Mouse (Mus musculus) forebrain, embryonic 10.5 days (tissue): Measurements from ENCODE around the gene Rbm42. TPM values are rescaled to one million over a fixed set of nuclear protein-coding genes. Genes with fewer than 3 reads are reported as not detected.

ENCODE experiments used
- DNase-seq: peaks from one replicate; pipeline ENCODE4 v3.0.0-alpha.2; 2017; ENCODE audit warnings: low spot score; ENCODE audit errors: extremely low spot score
- H3K27ac ChIP-seq: fragments of 300-500 bp; sonication (generic); 2 replicates; pipeline ENCODE4 v1.5.1; 2016; ENCODE audit warnings: mild to moderate bottlenecking
- H3K27me3 ChIP-seq: fragments of 300-500 bp; sonication (generic); 2 replicates; pipeline ENCODE4 v1.6.1; 2016; ENCODE audit warnings: mild to moderate bottlenecking; ENCODE audit not compliant: poor library complexity, severe bottlenecking
- H3K36me3 ChIP-seq: fragments of 300-500 bp; sonication (generic); replicated peaks from 2 replicates; pipeline ENCODE4 v1.6.1; 2016; ENCODE audit warnings: mild to moderate bottlenecking, moderate library complexity
- H3K4me1 ChIP-seq: fragments of 300-500 bp; sonication (generic); 2 replicates; pipeline ENCODE4 v1.6.1; 2016
- H3K4me3 ChIP-seq: fragments of 300-500 bp; sonication (generic); 2 replicates; pipeline ENCODE4 v1.5.1; 2016; ENCODE audit warnings: mild to moderate bottlenecking, moderate library complexity
- H3K9me3 ChIP-seq: fragments of 300-500 bp; sonication (generic); 2 replicates; pipeline ENCODE4 v1.6.1; 2016; ENCODE audit warnings: mild to moderate bottlenecking, moderate library complexity
- WGBS: fragments of 180-500 bp; shearing (Covaris S2); methylation state at CpG from one replicate; pipeline ENCODE4 v1.1.7; 2016; 5-methylcytosine and 5-hydroxymethylcytosine counted together
- polyA plus RNA-seq: library from polyadenylated mRNA; unstranded; fragments of >200 nt; fragmentation: Nextera tagmentation; extraction: Ambion mirVana; gene quantifications from 2 replicates; pipeline ENCODE4 v1.2.1, GENCODE M21; 2016

The Rbm42 gene
- polyA plus RNA-seq, result 119 and 129 TPM in 2 replicates

DNA sequence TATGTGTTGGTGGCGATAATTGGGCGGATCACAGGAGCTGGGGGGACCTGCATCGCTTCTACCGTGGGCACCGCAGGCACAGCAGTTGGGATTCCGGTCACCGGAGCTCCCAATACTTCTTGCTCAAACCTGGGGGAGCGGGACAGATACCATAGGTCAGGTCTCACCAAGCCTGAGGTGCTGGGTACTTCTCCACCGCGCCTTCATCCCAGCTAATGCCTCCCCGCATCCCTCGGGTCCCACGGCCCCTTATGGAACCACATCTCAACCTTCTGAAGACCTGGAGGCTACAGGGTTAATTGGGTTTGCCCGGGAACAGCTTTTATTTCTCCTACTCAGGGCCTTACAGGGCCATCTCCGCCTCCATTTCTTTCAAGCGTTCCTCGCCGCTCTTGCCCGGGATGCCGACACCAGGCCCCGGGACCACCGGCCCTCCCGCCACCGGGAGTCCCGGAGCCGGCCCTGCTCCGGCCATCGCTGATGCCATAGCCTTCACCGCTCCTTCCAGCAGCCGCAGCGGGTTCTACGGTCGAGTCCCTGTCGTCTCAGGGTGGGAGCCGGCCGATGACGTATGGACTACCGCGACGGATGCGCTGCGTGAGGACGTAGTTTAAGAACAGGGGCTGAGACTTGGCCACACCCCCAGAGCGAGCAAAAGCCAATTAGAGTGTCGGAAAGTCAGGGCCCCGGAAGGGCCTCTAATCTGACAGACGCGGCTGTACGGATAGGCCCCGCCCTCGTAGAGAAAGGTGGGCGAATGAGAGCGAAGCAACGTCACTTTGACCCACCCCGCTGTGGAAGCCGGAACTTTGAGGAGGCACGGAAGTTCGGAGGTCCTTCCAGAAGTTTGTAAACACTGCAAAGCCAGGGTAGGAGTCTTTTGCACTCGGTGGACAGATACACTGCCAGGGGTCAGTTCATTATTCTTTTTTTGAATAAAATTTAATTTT lies at the start of gene Rbm42:
Gene Rbm42 (minus strand): TSS at position 727 of the 950 bp plus-strand sequence.
- Histone ChIP-seq H3K9me3 (no peaks in the 10 kb centered on the region), H3K4me1 (peaks cover 16% of the 10 kb centered on the region), H3K27me3 (no peaks in the 10 kb centered on the region), H3K4me3 (peak within 1 kb of the TSS; percentile 73), H3K36me3 (peaks cover 72% of the 10 kb centered on the region), H3K27ac (peak within 1 kb of the TSS; percentile 87)
- DNase-seq, result peak; percentile 97
- WGBS, result 1% methylated on average over 59 of the region's 59 CpGs

DNA sequence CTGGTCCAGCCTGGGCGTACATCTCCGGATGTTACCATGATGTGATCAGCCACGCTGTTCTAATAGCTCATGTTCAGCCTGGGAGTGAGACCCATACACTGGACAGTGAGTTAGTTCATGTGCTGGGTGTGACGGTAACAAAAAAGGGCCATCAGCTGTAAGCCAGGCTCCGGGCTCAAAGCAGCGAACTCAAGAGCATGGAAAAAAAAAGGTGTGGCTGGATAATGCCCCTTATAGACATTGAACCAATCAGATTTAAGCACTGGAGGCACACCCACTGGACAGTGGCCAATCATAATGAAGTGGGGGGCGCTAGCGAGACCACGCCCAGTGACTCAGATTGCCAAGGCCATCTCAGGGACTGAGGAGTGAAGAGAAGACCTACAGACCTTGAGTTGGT lies 48.5 kb upstream of the Rbm42 start, which contains the start of gene 2200002J24Rik:
Gene 2200002J24Rik (plus strand): TSS at position 338 of the 400 bp plus-strand sequence.
- Histone ChIP-seq H3K4me3 (no peak within 1 kb of the TSS), H3K27me3 (no peaks in the 10 kb centered on the region), H3K36me3 (no peaks in the 10 kb centered on the region), H3K4me1 (no peaks in the 10 kb centered on the region), H3K9me3 (no peaks in the 10 kb centered on the region), H3K27ac (no peak within 1 kb of the TSS)
- 47% methylated on average over 9 of the region's 9 CpGs for WGBS
- no peak for DNase-seq

DNA sequence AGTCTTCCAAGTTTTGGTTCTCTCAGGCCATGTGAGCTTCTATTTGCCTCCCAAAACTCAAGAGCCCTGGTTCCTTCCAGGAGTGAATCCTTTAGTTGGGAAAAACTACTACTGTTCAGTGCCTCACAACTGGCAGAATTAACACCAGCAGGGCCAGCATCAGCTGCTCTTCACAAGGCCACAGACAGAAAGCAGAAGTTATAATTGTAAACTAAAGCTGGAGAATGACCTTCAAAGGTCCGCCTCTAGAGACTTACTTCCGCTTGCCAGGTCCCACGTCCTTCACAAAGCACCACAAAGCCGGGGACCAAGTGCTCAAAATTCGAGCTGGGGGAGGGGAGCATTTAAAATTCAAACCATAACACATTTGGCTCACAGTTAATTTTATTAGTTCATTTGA lies 48.0 kb upstream of the Rbm42 start:
- 74% methylated on average over 5 of the region's 5 CpGs for WGBS
- Histone ChIP-seq H3K4me1 (no peaks in the 10 kb centered on the region), H3K9me3 (no peaks in the 10 kb centered on the region), H3K27ac (no peak overlapping the region), H3K27me3 (no peaks in the 10 kb centered on the region), H3K36me3 (no peaks in the 10 kb centered on the region), H3K4me3 (no peak overlapping the region)
- no peak for DNase-seq

DNA sequence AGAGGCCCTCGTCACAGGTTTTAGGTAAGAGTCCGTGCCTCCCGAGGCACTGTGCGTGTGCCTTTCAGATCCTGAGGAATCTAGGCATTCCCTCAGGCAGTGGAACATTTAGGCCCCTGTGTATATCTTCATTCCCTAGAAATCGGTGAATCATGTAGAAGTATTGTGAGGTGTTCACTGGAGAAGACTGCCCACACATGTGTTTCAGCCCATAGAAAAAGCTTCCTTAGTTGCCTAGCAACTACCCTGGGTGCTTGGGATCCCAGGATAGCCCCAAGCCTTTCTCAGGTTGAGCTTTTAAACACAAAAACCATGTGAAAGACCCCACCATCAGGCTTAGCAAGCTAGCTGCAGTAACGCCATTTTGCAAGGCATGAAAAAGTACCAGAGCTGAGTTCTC lies 38.2 kb upstream of the Rbm42 start:
- Histone ChIP-seq H3K27ac (no peak overlapping the region), H3K4me1 (no peaks in the 10 kb centered on the region), H3K4me3 (no peak overlapping the region), H3K9me3 (no peaks in the 10 kb centered on the region), H3K27me3 (peaks cover 25% of the 10 kb centered on the region), H3K36me3 (no peaks in the 10 kb centered on the region)
- 80% methylated on average over 6 of the region's 6 CpGs for WGBS
- DNase-seq, result no peak

DNA sequence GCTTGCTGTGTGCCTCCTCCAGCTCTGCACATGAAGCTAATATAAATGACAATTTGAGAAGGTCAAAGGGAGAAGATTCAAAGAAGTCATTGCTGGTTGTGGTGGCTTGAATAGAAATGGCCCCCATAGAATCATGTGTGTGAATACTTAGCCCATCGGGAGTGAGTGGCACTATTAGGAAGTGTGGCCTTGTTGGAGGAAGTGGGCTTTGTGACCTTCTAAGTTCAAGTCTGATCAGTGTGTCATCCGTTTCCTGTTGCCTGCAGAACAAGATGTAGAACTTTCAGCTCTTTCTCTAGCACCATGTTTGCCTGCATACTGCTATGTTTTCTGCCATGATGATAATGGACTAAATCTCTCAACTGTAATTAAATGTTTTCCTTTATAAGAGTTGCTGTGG lies 33.3 kb upstream of the Rbm42 start:
- Histone ChIP-seq H3K9me3 (no peaks in the 10 kb centered on the region; the same call in 1 of the 2 replicates), H3K27me3 (peaks cover 23% of the 10 kb centered on the region), H3K36me3 (no peaks in the 10 kb centered on the region), H3K27ac (no peak overlapping the region), H3K4me1 (no peaks in the 10 kb centered on the region), H3K4me3 (no peak overlapping the region)
- 83% methylated on average over 2 of the region's 2 CpGs for WGBS
- DNase-seq, result no peak

DNA sequence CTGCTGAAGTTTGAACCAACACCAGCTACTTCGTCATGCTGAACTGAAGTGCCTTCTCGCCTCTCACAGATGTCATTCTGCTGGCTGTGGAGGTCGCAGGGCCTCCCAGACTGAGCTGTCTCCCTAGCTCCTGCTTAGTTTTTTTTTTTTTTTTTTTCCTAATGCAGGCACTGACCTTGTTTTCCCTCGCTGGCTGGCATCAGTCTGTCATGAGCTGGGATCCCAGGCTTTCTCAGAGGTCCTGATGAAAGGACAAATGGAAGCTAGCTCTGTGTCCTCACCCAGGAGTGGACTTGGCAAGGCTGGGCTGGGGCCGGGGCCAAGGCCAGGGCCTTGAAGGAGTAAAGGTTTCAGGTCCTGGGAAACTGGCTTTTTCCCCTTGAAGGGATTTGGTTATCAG lies 31.8 kb upstream of the Rbm42 start:
- 79% methylated on average over 5 of the region's 5 CpGs for WGBS
- peaks cover 8% of the 10 kb centered on the region for H3K27me3 ChIP-seq
- H3K4me3 ChIP-seq, result no peak overlapping the region
- H3K4me1 ChIP-seq, result no peaks in the 10 kb centered on the region
- H3K9me3 ChIP-seq, result no peaks in the 10 kb centered on the region; the same call in 1 of the 2 replicates
- H3K27ac ChIP-seq, result no peak overlapping the region
- H3K36me3 ChIP-seq, result no peaks in the 10 kb centered on the region
- no peak for DNase-seq

DNA sequence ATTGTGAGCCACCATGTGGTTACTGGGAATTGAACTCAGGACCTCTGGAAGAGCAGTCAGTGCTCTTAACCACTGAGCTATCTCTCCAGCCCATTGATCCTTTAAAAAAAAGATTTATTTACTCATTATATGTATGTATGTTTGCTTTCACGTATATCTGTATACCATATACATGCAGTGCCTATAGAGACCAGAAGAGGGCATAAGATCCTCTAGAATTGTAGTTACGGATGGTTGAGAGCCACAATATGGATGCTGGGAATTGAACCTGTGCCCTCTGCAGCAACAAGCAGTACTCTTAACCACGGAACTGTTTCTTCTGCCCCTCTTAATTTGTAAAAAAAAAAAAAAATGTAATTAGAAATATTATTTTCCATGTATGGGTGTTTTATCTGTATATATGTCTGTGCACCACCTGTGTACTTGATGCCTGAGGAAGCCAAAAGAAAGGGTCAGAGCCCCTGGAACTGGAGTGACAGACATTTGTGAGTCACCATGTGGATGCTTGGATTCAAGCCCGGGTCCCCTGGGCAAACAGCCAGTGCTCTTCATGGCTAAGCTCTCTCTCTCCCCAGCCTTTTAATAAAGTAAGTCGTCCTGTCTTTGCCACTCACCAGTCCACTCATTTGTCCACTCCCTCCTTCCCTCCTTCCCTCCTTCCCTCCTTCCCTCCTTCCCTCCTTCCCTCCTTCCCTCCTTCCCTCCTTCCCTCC lies 28.3 kb upstream of the Rbm42 start:
- H3K27ac ChIP-seq, result no peak overlapping the region
- no peak for DNase-seq
- no peaks in the 10 kb centered on the region for H3K4me1 ChIP-seq
- H3K9me3 ChIP-seq, result no peaks in the 10 kb centered on the region; the same call in 1 of the 2 replicates
- 74% methylated on average over 5 of the region's 5 CpGs for WGBS
- H3K4me3 ChIP-seq, result no peak overlapping the region
- no peaks in the 10 kb centered on the region for H3K36me3 ChIP-seq
- no peaks in the 10 kb centered on the region for H3K27me3 ChIP-seq

DNA sequence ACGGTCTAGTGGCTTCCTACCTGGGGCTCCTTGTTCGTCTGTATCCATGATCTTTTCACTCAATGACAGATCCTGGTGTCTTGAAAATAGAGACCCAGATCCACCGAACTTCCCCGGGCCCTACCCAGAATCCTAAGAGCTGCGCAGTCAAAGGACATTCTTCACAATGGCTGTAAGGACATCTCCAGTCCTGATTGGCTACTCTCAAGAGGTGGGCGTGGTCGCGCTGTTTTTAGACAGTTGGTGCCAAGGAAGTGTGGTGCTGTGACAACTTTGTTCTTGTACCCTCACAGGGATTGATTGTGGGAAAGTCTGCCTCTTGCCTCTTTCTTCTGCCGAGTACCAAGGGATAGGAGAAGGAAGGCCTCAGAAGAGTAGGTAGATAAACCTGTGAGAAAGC lies 21.4 kb upstream of the Rbm42 start, which contains the start of gene Pmis2:
Gene Pmis2 (minus strand): TSS at position 126 of the 400 bp plus-strand sequence.
- 73% methylated on average over 9 of the region's 9 CpGs for WGBS
- Histone ChIP-seq H3K4me3 (no peak within 1 kb of the TSS), H3K27me3 (no peaks in the 10 kb centered on the region), H3K4me1 (no peaks in the 10 kb centered on the region), H3K9me3 (no peaks in the 10 kb centered on the region), H3K36me3 (no peaks in the 10 kb centered on the region), H3K27ac (no peak within 1 kb of the TSS)
- no peak for DNase-seq

DNA sequence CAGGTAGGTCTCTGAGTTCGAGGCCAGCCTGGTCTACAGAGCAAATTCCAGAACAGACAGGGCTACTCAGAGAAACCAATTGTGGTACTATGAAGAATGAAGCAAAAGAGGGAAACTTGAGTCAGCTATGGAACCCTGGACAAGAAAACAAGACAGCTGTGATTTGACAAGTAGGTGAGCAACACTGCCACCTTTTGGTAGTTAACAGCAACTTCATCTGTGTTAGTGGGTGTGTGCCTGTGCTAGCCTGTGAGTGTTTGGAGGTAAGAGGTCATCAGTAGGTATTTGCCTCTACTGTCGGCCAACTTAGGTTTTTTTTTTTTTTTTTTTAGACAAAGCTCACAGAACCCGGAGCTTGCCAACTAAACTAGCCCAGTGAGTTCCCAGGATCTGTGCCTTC lies 19.1 kb upstream of the Rbm42 start:
- no peaks in the 10 kb centered on the region for H3K27me3 ChIP-seq
- 51% methylated on average over 3 of the region's 3 CpGs for WGBS
- no peak for DNase-seq

DNA sequence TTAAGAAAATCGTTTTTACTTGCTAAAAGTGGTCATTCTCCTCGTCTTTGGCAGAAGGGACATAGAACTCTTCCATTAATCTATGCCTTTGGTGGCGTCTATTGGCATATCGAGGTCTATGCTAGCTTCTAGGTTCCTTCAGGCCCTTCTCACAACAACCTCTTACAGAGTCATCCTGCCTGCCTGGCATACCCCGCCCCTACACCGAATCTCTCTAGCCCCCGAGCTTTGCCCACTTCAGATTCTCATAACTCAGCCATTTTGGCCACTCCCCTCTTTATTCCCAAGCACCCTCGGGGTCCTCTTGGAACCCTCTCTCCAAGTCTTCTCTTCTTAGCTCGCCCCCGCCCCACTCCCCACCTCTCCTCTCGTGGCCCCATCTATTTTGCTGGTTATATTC lies 15.2 kb upstream of the Rbm42 start:
- Histone ChIP-seq H3K4me1 (peaks cover 18% of the 10 kb centered on the region), H3K4me3 (peak overlapping the region; percentile 76), H3K27me3 (no peaks in the 10 kb centered on the region), H3K36me3 (peaks cover 31% of the 10 kb centered on the region), H3K27ac (peak overlapping the region; percentile 87), H3K9me3 (no peaks in the 10 kb centered on the region)
- WGBS, result 8% methylated on average over 11 of the region's 11 CpGs
- DNase-seq, result no peak

More for the DNA sequence above, 19.1 kb upstream of the Rbm42 start:
- Histone ChIP-seq H3K36me3 (no peaks in the 10 kb centered on the region), H3K9me3 (no peaks in the 10 kb centered on the region), H3K4me3 (no peak overlapping the region), H3K27ac (no peak overlapping the region), H3K4me1 (peaks cover 10% of the 10 kb centered on the region)

DNA sequence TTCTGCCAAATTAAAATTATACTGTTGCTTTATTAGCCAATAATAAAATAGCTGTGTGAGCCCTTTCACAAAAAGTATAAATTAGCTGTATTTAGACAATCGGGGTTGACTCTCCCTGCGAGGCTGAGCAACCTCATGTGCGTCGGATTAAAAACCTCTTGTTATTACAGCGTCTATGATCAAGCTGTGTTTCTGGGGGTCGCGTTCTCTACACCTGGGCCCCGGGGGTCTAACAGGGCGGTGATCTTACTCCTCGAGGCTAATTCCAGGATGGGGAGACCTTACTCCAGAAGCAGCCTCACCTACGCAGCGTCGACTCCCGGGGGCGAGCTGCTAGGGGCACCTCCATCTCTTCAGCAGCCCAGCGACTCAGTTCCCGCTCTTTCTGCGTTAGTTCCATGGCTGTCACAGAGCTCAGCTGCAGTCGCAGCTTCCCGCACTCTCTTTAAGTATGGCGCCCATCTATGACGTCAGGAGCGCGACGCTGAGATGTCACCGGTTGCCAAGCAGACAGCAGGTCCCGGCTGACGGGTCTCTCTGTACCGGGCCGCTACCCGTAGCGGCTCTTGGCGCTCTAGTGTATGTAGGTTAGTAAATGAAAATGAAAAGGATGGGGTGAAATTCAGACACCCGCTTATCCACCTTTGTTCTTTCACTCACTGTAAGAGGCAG lies 14.5 kb upstream of the Rbm42 start, which contains the start of gene Haus5:
Gene Haus5 (minus strand): TSS at position 466 of the 672 bp plus-strand sequence.
- Histone ChIP-seq H3K27me3 (no peaks in the 10 kb centered on the region), H3K9me3 (no peaks in the 10 kb centered on the region), H3K4me1 (peaks cover 18% of the 10 kb centered on the region), H3K36me3 (peaks cover 37% of the 10 kb centered on the region), H3K4me3 (peak within 1 kb of the TSS; percentile 76), H3K27ac (peak within 1 kb of the TSS; percentile 87)
- WGBS, result under 1% methylated on average over 34 of the region's 34 CpGs
- DNase-seq, result peak; percentile 92

DNA sequence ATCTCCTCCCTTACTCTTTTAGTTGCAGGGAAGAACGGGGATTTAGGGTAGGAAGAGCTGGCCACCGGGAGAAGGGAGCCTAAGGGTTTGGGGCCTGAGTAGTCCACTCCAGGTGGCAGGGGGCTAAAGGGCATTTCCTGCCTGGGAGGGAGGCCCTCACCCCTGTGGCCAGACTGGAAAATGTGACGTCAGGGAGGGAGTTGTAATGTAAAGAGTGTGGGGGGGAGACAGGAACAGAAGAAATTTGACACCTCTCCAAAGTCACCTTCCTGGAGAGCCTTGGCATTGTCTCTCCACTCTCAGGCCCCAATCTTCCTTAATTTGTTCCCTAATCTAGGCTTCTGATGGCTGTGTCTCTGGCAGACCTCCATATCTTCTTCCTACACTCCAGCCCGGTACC lies 11.0 kb downstream of the Rbm42 start:
- Histone ChIP-seq H3K4me3 (no peak overlapping the region), H3K36me3 (peaks cover 44% of the 10 kb centered on the region), H3K4me1 (peaks cover 30% of the 10 kb centered on the region), H3K27ac (no peak overlapping the region), H3K9me3 (no peaks in the 10 kb centered on the region), H3K27me3 (peaks cover 28% of the 10 kb centered on the region)
- 28% methylated on average over 4 of the region's 4 CpGs for WGBS
- no peak for DNase-seq
